Comparison of ENCODE assay signal across 22 mouse cellular contexts in genomic region chr6:65623016-65623715, GRCm38 (mm10). TPM values are rescaled to one million over a fixed set of nuclear protein-coding genes. Genes with fewer than 3 reads are reported as not detected.
DNase-seq lines count a peak whose midpoint lies in the region; ATAC-seq and TF ChIP-seq lines count a peak whose summit lies in the region.
"Had no signal": no experiment of that assay in that cellular context is flagged by ENCODE, and none has a peak within 500 bp of the region (broad histone marks: within the 10 kb centered on the region; RNA-seq: fewer than 3 reads in every experiment).

No protein-coding gene starts in this region.

- no peaks in the 10 kb centered on the region for H3K36me3 ChIP-seq in forebrain, embryonic 14.5 days (ENCODE audit: control insufficient read depth, insufficient read depth, low read length)
- H3K36me3 ChIP-seq in forebrain, embryonic 13.5 days (ENCODE audit: poor library complexity, severe bottlenecking) = no peaks in the 10 kb centered on the region
- H3K36me3 ChIP-seq: forebrain, embryonic 12.5 days; heart, embryonic 13.5 days; hindbrain, embryonic 15.5 days had no signal

- ATAC-seq in forebrain, embryonic 14.5 days = no peak
- ATAC-seq in forebrain, embryonic 13.5 days = no peak
- ATAC-seq: activated CD4-positive, CD25-positive, alpha-beta regulatory T cell, adult 4 months; Patski had no signal

- TF ChIP-seq POLR2A in lung, adult 2 months (IDR thresholded peaks at IDR 0.05; ENCODE audit: borderline replicate concordance, extremely low read depth, low read depth, low read length) = no peak
- TF ChIP-seq POLR2A in brain, embryonic 14.5 days (IDR thresholded peaks at IDR 0.05; ENCODE audit: borderline replicate concordance, extremely low read depth, insufficient read depth, insufficient read length, poor library complexity, severe bottlenecking) = no peak

- no peak overlapping the region for H3K9ac ChIP-seq in forebrain, embryonic 14.5 days (ENCODE audit: low read length)
- no peak overlapping the region for H3K9ac ChIP-seq in forebrain, embryonic 13.5 days
- H3K9ac ChIP-seq: forebrain, embryonic 12.5 days; heart, embryonic 13.5 days; hindbrain, embryonic 15.5 days had no signal

- no peaks in the 10 kb centered on the region for H3K27me3 ChIP-seq in forebrain, embryonic 14.5 days (replicated peaks; ENCODE audit: control insufficient read depth, insufficient read depth, low read length)
- no peaks in the 10 kb centered on the region for H3K27me3 ChIP-seq in forebrain, embryonic 13.5 days
- H3K27me3 ChIP-seq: forebrain, embryonic 12.5 days; heart, embryonic 13.5 days; hindbrain, embryonic 15.5 days had no signal

- no peak overlapping the region for H3K4me3 ChIP-seq in forebrain, embryonic 14.5 days (ENCODE audit: low read depth, low read length)
- no peak overlapping the region for H3K4me3 ChIP-seq in forebrain, embryonic 13.5 days
- H3K4me3 ChIP-seq in lung, adult 2 months (replicated peaks; ENCODE audit: extremely low read depth, low read depth, low read length) = no peak overlapping the region
- H3K4me3 ChIP-seq: forebrain, embryonic 12.5 days; heart, embryonic 13.5 days; hindbrain, embryonic 15.5 days had no signal

- H3K4me1 ChIP-seq in forebrain, embryonic 14.5 days (ENCODE audit: control insufficient read depth, insufficient read depth, low read length) = no peaks in the 10 kb centered on the region
- no peaks in the 10 kb centered on the region for H3K4me1 ChIP-seq in forebrain, embryonic 13.5 days
- no peaks in the 10 kb centered on the region for H3K4me1 ChIP-seq in lung, adult 2 months (ENCODE audit: control insufficient read depth, insufficient read depth, low read length)
- H3K4me1 ChIP-seq: forebrain, embryonic 12.5 days; hindbrain, embryonic 15.5 days had no signal

- WGBS in forebrain, embryonic 14.5 days = 68% methylated on average over 3 of the region's 3 CpGs
- WGBS in forebrain, embryonic 13.5 days = 69% methylated on average over 3 of the region's 3 CpGs
- 61% methylated on average over 3 of the region's 3 CpGs for WGBS in lung, adult 2 months

- DNase-seq in forebrain, embryonic 14.5 days (ENCODE audit: low spot score) = peak; percentile 10
- DNase-seq in lung, adult 18-20 months = peak; percentile 29 to 45
- no peak for DNase-seq in lung, adult 2 months
- peak; percentile 22 for DNase-seq in brain, embryonic 14.5 days (ENCODE audit: low read depth)
- peak; percentile 23 for DNase-seq in lung, postnatal 14 days
- DNase-seq in embryo, embryonic 10 days (ENCODE audit: low spot score) = no peak
- no peak for DNase-seq in retina, embryonic 14.5 days (ENCODE audit: low spot score)
- DNase-seq: adrenal gland, adult 2 months; adrenal gland, postnatal 25 days; cerebellum, adult 11 months; cerebellum, adult 9-10 months; cerebellum, postnatal 25 days; gastrocnemius, postnatal 36 days; heart, adult 11 months; heart, postnatal 36 days had no signal

- no peak for TF ChIP-seq CTCF in lung, adult 2 months (IDR thresholded peaks at IDR 0.05; ENCODE audit: insufficient read depth, low read length)
- no peak for TF ChIP-seq CTCF in brain, embryonic 14.5 days (IDR thresholded peaks at IDR 0.05; ENCODE audit: borderline replicate concordance, extremely low read depth, insufficient read depth, insufficient read length)

- no peak overlapping the region for H3K27ac ChIP-seq in forebrain, embryonic 14.5 days (ENCODE audit: low read depth, low read length)
- no peak overlapping the region for H3K27ac ChIP-seq in forebrain, embryonic 13.5 days
- H3K27ac ChIP-seq: forebrain, embryonic 12.5 days; heart, embryonic 13.5 days; hindbrain, embryonic 15.5 days had no signal

- no peaks in the 10 kb centered on the region for H3K9me3 ChIP-seq in forebrain, embryonic 14.5 days (replicated peaks; ENCODE audit: control insufficient read depth, low read length)
- no peaks in the 10 kb centered on the region for H3K9me3 ChIP-seq in forebrain, embryonic 13.5 days (replicated peaks)
- H3K9me3 ChIP-seq: forebrain, embryonic 12.5 days; heart, embryonic 13.5 days; hindbrain, embryonic 15.5 days had no signal

- no peak overlapping the region for H3K4me2 ChIP-seq in forebrain, embryonic 14.5 days (ENCODE audit: low read length)
- H3K4me2 ChIP-seq in forebrain, embryonic 13.5 days = no peak overlapping the region
- H3K4me2 ChIP-seq: forebrain, embryonic 12.5 days; heart, embryonic 13.5 days; hindbrain, embryonic 15.5 days had no signal

RNA-seq across cellular contexts. Expression of gene Ndnf, which starts 48.2 kb away (rescaled TPM):
- polyA plus RNA-seq in forebrain, embryonic 14.5 days (2014; fragmentation: Nextera tagmentation; extraction: Ambion mirVana) = 4.5 and 6.7 TPM in 2 replicates
- 2.1 and 2.6 TPM in 2 replicates for polyA plus RNA-seq in forebrain, embryonic 13.5 days (2015; fragmentation: Nextera tagmentation; extraction: Ambion mirVana)
- 23.0 and 43.8 TPM in 2 replicates for polyA plus RNA-seq in lung, adult 2 months (2012; rRNA removed)
- 5.2 and 12.3 TPM in 2 replicates for polyA plus RNA-seq in brain, embryonic 14.5 days (2012; rRNA removed)
- polyA plus RNA-seq: C2C12, Patski had no signal

Comparison
In these comparisons a context has a peak if more than half of its experiments do, and no peak if none do; other contexts are left out.
1. DNase-seq: peak in forebrain, embryonic 14.5 days (single experiment), lung, adult 18-20 months (2 of 2), brain, embryonic 14.5 days (single experiment) and lung, postnatal 14 days (single experiment); none in lung, adult 2 months (single experiment), embryo, embryonic 10 days (single experiment) and retina, embryonic 14.5 days (single experiment).